Mouse (Mus musculus) T-cell, adult 2 months (primary cell): ENCODE results near the gene Usp54.

ENCODE experiments used
- DNase-seq: peaks from one replicate; pipeline ENCODE4 v3.0.0; 2022; ENCODE audit warnings: low spot score

Gene Usp54

GRCm38 (mm10) chr14:20640644-20641437 lies at the start of gene Usp54:
Gene Usp54, minus strand, starts transcription at chr14:20641063.
- DNase-seq = peak; percentile 98

DNA sequence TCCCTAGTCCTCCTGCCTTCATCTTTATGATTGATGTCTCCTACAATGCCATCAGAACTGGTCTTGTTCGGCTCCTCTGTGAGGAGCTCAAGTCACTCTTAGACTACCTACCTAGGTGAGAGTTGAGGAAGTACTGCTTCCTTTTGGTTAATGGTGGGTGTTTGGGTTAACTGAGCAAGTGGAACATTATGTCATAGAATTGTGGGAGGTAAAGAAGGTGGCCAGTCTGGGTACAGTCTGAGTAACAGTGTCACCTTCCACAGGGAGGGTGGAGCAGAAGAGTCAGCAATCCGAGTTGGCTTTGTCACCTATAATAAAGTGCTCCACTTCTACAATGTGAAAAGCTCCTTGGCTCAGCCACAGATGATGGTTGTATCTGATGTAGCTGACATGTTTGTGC lies 48.1 kb upstream of the Usp54 start:
- DNase-seq = no peak

DNA sequence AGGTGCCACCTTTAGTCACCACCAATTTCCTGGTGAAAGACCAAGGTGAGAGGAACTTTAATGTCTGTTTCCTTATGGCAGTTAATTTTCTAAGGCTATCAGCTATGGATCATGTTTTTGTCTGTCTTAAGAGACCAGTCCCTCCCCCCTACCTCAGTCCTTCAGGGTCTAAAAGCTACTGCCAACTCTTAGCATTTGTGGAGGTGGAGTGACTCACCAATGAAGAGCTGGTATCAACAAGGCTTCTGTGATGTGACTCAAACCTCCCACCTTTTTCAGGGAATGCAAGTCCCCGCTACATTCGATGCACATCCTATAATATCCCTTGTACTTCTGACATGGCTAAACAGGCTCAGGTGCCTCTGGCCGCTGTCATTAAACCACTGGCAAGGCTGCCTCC lies 45.7 kb upstream of the Usp54 start:
- DNase-seq = no peak

GRCm38 (mm10) chr14:20682498-20682897 lies 41.6 kb upstream of the Usp54 start:
- peak; percentile 87 for DNase-seq

GRCm38 (mm10) chr14:20681742-20682141 lies 40.9 kb upstream of the Usp54 start:
- no peak for DNase-seq

GRCm38 (mm10) chr14:20677906-20678305 lies 37.0 kb upstream of the Usp54 start:
- no peak for DNase-seq

- DNase-seq = peak; percentile 96
These were observed 33.4 kb upstream of the Usp54 start, which contains the start of gene Sec24c for GRCm38 (mm10) chr14:20674064-20674833. Gene Sec24c, plus strand, starts transcription at chr14:20674308.

DNA sequence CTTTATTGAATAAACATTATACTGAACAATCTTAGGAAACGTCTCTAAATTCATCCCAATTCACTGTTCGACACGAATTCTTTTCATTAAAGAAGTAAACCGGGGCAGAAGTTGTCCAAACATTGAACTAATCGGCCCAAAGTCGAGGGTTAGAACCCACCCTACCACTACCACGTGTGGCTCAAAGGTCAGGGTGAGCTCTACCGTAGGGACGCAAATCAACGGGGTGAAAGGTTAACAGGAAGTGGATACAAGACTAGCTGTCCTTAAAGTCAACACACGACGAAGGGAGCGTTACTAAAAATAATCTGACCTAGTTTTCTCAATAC lies 32.8 kb upstream of the Usp54 start:
- no peak for DNase-seq

- peak; percentile 53 for DNase-seq
These were observed 32.1 kb upstream of the Usp54 start for GRCm38 (mm10) chr14:20672990-20673389.

DNA sequence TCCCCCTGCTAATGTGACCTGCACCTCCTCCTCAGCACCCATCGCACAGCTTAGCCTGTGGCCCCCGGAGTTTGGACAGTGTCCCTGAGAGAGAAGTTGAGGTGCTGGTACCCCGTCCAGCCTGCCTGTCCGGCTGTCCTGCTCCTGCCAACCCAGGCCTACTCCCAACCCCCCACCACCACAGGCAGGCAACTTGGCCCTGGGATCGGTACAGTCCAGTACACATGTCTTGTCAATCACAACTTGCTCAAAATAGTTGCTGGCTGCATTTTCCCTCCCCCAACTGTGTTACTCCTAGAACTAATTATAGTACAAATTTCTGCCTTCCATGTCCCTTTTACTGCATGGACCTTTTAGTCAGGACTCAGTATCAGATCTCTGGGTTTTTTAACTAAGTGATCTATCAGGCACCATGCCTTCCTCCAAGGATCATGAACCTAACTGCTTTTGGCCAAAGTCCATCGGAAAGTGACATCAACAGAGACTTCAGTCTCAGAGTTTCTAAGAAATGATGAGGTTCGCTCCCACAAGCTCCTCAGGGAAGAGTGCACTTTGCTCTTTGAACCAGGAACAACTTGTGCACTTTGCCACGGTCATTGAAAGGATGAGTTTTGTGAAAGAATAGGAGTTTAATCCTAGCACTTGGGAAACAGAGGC lies 27.4 kb upstream of the Usp54 start, which contains the start of gene Synpo2l:
Gene Synpo2l, minus strand, starts transcription at position 201 of the 657 bp plus-strand sequence.
- no peak for DNase-seq

DNA sequence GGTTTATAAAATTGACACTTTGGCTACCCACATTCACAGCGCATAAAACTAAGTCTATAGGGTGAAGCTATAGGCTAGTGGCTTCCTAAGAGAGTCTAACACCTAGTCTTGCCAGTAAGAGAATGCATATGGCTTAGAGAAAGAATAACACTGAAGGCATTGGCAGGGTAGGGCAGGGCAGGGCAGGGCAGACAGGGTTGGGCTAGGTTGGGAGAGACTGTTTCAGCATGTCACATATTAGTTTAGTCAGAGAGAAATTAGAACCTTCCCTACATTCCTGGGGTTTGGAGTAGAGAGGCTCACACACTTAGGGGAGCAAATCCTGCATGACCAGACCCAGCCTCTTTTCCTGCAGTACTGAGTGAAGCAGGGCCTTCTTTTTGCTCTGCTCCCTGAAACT lies 26.6 kb upstream of the Usp54 start:
- no peak for DNase-seq

DNA sequence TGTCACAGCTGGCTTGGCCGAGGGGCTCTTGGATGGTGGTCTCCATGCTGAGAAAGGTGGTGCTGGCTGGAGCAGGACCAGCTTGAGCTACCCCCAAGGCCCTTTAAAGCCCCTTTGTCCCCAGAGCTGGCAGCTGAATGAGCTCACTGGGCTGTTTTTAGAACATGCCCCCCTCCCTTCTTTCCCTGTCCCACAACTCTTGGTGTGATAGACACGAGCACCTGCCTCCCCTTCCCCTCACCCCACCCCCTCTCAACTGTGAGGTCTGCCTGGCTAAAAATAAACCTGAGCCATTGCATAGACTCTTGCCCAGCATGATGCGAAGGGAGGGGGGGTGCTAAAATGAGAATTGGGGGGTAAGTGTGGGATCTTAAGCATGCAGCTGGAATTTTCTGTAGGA lies 23.6 kb upstream of the Usp54 start:
- DNase-seq = no peak

GRCm38 (mm10) chr14:20663601-20664000 lies 22.7 kb upstream of the Usp54 start:
- no peak for DNase-seq

GRCm38 (mm10) chr14:20662740-20663139 lies 21.9 kb upstream of the Usp54 start:
- DNase-seq = no peak

DNA sequence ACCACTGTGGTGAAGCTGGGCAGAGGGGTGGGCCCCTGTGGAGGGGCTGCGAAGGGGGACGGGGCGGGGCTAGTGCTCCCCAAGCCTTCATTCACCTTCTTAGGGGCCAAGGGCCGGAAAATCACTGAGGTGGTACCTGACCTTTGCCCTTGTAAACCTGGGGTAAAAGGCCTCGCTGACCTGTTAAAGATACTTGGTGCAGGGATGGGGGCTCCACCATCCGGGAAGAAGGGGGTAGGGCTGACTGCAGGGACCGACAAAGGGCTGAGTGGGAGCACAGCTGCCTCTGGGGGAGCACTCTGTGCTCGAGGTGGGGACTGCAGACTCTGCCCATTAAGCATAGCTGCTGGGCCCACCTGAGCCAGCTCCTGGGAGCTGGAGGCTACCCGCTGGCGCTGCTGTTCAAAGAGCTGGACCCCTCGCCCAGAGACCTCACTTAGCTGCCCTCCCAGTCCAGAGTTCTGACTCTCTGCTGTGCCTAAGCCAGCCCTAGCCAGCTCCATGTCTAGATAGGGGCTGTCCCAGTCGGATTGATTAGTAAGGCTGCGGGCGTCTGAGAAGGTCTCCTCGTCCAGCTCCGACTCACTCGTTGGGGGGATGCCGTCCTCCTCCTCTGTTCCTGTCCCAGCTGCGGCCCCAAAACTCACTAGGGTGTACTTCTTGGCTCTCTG lies 20.9 kb upstream of the Usp54 start:
- no peak for DNase-seq

DNA sequence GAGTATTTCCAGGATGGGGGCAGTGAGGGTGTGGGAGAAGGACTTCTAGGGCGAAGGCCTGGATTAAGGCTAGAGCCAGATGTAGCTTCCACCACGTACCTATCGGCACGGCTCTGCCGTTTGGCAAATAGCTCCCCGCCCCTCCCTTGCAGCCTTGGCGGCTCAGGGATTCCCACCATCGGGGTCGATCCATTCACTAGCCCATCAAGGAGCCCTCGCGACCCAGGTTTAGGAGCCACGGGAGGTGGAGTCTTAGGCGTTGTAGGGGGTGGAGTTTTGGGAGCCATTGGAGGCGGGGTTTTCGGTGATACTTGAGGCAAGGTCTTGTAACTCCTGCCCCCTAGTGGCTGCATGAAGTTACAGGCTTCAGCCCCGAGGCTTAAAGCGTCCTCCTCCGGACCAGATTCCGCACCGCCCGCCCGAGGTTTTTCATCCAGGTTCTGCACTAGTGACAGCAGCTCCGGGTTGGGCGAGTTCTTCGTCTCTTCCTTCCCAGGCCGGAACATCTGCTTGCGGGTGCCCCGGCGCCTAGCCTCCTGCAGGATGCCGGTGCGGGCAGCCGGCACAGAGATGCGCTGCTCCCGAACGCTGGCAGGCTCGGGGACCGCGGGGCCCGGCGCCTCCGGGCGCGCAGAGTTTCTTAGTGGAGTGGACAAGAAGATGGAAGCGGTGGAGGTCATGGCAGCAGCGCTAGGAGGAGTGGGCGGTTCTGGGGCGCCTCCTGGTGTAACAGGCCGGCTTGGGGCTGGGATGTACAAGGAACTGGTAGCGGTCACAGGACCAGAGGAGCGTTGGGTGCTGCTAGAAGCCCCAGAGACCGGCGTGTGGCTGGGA lies 20.2 kb upstream of the Usp54 start:
- peak; percentile 88 for DNase-seq

- no peak for DNase-seq
These were observed 18.8 kb upstream of the Usp54 start for GRCm38 (mm10) chr14:20659687-20660086.

GRCm38 (mm10) chr14:20658902-20659301 lies 18.0 kb upstream of the Usp54 start:
- no peak for DNase-seq

GRCm38 (mm10) chr14:20658326-20658725 lies 17.5 kb upstream of the Usp54 start:
- peak; percentile 32 for DNase-seq

- no peak for DNase-seq
These were observed 15.5 kb upstream of the Usp54 start, which contains the start of gene Myoz1 for GRCm38 (mm10) chr14:20656361-20656760. Gene Myoz1, minus strand, starts transcription at chr14:20656540.

DNA sequence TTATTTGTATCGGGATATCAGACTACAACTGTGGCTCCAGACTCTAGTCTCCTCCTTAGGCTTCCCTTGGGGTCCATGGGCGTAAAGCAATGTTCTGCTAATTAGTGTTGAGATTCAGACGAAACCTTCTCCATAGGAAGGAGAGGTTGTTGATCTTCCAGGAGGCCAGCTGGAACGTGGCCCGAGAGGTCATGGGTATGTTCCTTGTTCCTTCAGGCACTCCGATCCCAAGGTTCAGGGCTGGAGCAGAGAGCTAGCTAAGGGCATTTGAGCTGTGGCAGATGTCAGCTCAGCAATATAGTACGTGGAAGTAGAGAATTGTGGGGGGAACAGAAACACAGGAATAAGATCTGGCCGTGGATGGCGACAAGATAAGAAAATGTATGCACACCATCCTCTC lies 14.9 kb upstream of the Usp54 start:
- no peak for DNase-seq
